Mouse (Mus musculus) Patski (cell line): ENCODE results near the gene Pdgfb. TPM values are rescaled to one million over a fixed set of nuclear protein-coding genes. Genes with fewer than 3 reads are reported as not detected.

Experiments
- ATAC-seq: fragments of 100-300 bp; one replicate; pipeline ENCODE4 v1.8.0; 2021
- CTCF ChIA-PET: fragments of 350-600 bp; sonication (Branson Sonifier 250); formaldehyde crosslinking; loops from one replicate; lab custom pipeline; 2022; ENCODE audit warnings: inconsistent platforms; lab: Charles Lee
- POLR2A ChIA-PET: fragments of 350-600 bp; sonication (Branson Sonifier 250); formaldehyde crosslinking; loops from one replicate; lab custom pipeline; 2022; ENCODE audit warnings: antibody characterized with exemption, inconsistent platforms; lab: Charles Lee
- DNase-seq: peaks from one replicate; pipeline ENCODE4 v3.0.0-alpha.2; 2011; ENCODE audit warnings: low read depth, low spot score
- H3K27me3 ChIP-seq: fragments of 371-371 bp; one replicate; pipeline ENCODE4 v1.5.1; 2021
- CTCF ChIP-seq: fragments of 100-300 bp; IDR thresholded peaks from one replicate; pipeline ENCODE4 v1.5.1; 2021
- in situ Hi-C: fragments of 300-500 bp; cut with MboI; formaldehyde crosslinking; loops from 3 replicates; pipeline ENCODE4 v1.11.1; 2018; ENCODE audit warnings: low pct_unique_long_range_greater_than_20kb, mixed read lengths
- polyA plus RNA-seq: library from polyadenylated mRNA; unstranded; gene quantifications from one replicate; pipeline ENCODE4 v1.2.3, GENCODE M21; 2021

Pdgfb gene
- polyA plus RNA-seq, 1 experiment from 2014 or later = 96.5 TPM

GRCm38 (mm10) chr15:80037255-80038109 is 22.7 kb upstream of the Pdgfb start:
- ATAC-seq (peak; percentile 85), DNase-seq (no peak)
- no peak for TF ChIP-seq CTCF
- POLR2A ChIA-PET = no interaction called here
- in situ Hi-C loops = no loop called here
- no peaks in the 10 kb centered on the region for H3K27me3 ChIP-seq
- CTCF ChIA-PET = interaction anchor here (0.7 to 3.0 kb wide), 4 partner anchors 9 to 29 kb away, joined by 3 to 19 read pairs (median 4); no protein-coding TSS in a partner anchor

GRCm38 (mm10) chr15:80035341-80035885 is 20.6 kb upstream of the Pdgfb start:
- ChIA-PET POLR2A (interaction anchor here (0.7 kb wide), 2 partner anchors 16 to 25 kb away, joined by 3 to 4 read pairs; no protein-coding TSS in a partner anchor), CTCF (interaction anchor here (3.0 kb wide), 1 partner anchor 17 kb away, joined by 19 read pairs; no protein-coding TSS in a partner anchor)
- ATAC-seq = no peak
- no peaks in the 10 kb centered on the region for H3K27me3 ChIP-seq
- in situ Hi-C loops = no loop called here
- no peak for TF ChIP-seq CTCF
- DNase-seq = no peak

- no peak for TF ChIP-seq CTCF
- no peaks in the 10 kb centered on the region for H3K27me3 ChIP-seq
- DNase-seq (no peak), ATAC-seq (no peak)
- ChIA-PET CTCF (interaction anchor here (3.0 kb wide), 1 partner anchor 17 kb away, joined by 19 read pairs; no protein-coding TSS in a partner anchor), POLR2A (interaction anchor here (0.7 kb wide), 2 partner anchors 15 to 25 kb away, joined by 3 to 4 read pairs; no protein-coding TSS in a partner anchor)
- in situ Hi-C loops = no loop called here
Measured at GRCm38 (mm10) chr15:80034913-80035312, 20.1 kb upstream of the Pdgfb start.

GRCm38 (mm10) chr15:80034366-80034765 is 19.6 kb upstream of the Pdgfb start:
- CTCF ChIA-PET = no interaction called here
- in situ Hi-C loops = no loop called here
- POLR2A ChIA-PET = no interaction called here
- H3K27me3 ChIP-seq = no peaks in the 10 kb centered on the region
- TF ChIP-seq CTCF = no peak
- no peak for DNase-seq
- no peak for ATAC-seq

GRCm38 (mm10) chr15:80031133-80031532 is 16.4 kb upstream of the Pdgfb start:
- POLR2A ChIA-PET = no interaction called here
- in situ Hi-C loops = no loop called here
- ATAC-seq (no peak), DNase-seq (no peak)
- no peaks in the 10 kb centered on the region for H3K27me3 ChIP-seq
- TF ChIP-seq CTCF = no peak
- CTCF ChIA-PET = no interaction called here

GRCm38 (mm10) chr15:80030399-80030798 is 15.6 kb upstream of the Pdgfb start:
- ChIA-PET POLR2A (no interaction called here), CTCF (no interaction called here)
- DNase-seq = no peak
- no peaks in the 10 kb centered on the region for H3K27me3 ChIP-seq
- no peak for TF ChIP-seq CTCF
- in situ Hi-C loops = no loop called here
- ATAC-seq = no peak

- H3K27me3 ChIP-seq = no peaks in the 10 kb centered on the region
- in situ Hi-C loops = no loop called here
- ATAC-seq = no peak
- ChIA-PET POLR2A (no interaction called here), CTCF (interaction anchor here (1.3 kb wide), 1 partner anchor 83 kb away, joined by 3 read pairs; no protein-coding TSS in a partner anchor)
- TF ChIP-seq CTCF = no peak
- DNase-seq = no peak
Measured at GRCm38 (mm10) chr15:80028862-80029261, 14.1 kb upstream of the Pdgfb start.

- peak; percentile 58 for DNase-seq
- ATAC-seq = peak; percentile 19
- ChIA-PET CTCF (interaction anchor here (1.1 to 1.5 kb wide), 3 partner anchors 11 to 32 kb away, joined by 3 read pairs; no protein-coding TSS in a partner anchor), POLR2A (interaction anchor here (1.5 kb wide), 1 partner anchor 50 kb away, joined by 3 read pairs; no protein-coding TSS in a partner anchor)
- H3K27me3 ChIP-seq = no peaks in the 10 kb centered on the region
- in situ Hi-C loops = no loop called here
- TF ChIP-seq CTCF = no peak
Measured at GRCm38 (mm10) chr15:80026689-80027353, 12.0 kb upstream of the Pdgfb start.

- in situ Hi-C loops = no loop called here
- TF ChIP-seq CTCF = no peak
- ChIA-PET CTCF (interaction anchor here (1.1 to 1.5 kb wide), 2 partner anchors 11 to 33 kb away, joined by 3 read pairs; no protein-coding TSS in a partner anchor), POLR2A (interaction anchor here (1.5 to 2.2 kb wide), 4 partner anchors 20 to 75 kb away, joined by 3 to 10 read pairs (median 6); no protein-coding TSS in a partner anchor)
- DNase-seq (no peak), ATAC-seq (no peak)
- H3K27me3 ChIP-seq = no peaks in the 10 kb centered on the region
Measured at GRCm38 (mm10) chr15:80026061-80026460, 11.3 kb upstream of the Pdgfb start.

GRCm38 (mm10) chr15:80025615-80026014 is 10.8 kb upstream of the Pdgfb start:
- H3K27me3 ChIP-seq = no peaks in the 10 kb centered on the region
- peak; percentile 66 for DNase-seq
- ChIA-PET CTCF (no interaction called here), POLR2A (interaction anchor here (1.5 to 3.4 kb wide), 5 partner anchors 12 to 75 kb away, joined by 3 to 45 read pairs (median 8); partner anchors contain the start of gene Pdgfb)
- ATAC-seq = no peak
- in situ Hi-C loops = no loop called here
- no peak for TF ChIP-seq CTCF
